In the genomic region with DNA sequence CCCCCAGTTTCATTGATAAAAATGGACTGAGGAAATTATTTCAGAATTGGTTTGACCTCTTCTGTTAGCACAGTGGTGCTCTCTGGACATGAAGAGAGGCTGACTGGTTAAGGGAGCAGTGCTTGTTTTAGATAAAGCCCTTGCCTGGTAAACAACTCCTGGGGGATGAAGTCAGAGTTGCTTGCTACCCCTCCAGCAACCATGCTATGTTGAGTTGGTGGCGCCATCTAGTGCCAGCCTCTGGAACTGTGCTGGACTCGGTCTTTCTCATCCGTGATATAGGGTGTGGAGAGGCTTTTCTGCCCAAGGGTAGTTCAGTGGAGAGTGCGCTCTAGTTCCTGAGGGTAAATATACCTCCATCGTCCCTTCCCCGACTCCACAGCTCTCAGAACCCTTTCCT, we compare ENCODE assay signal across 8 mouse cellular contexts. TPM values are rescaled to one million over a fixed set of nuclear protein-coding genes. Genes with fewer than 3 reads are reported as not detected.
A peak's percentile ranks its signal among the peaks of the same experiment; 100 is the strongest.
DNase-seq lines count a peak whose midpoint lies in the region; ATAC-seq and TF ChIP-seq lines count a peak whose summit lies in the region.

No protein-coding gene starts in this region.

- H3K4me1 ChIP-seq in hindbrain, embryonic 10.5 days (replicated peaks), result peaks cover 79% of the 10 kb centered on the region
- peaks cover 82% of the 10 kb centered on the region for H3K4me1 ChIP-seq in hindbrain, embryonic 13.5 days (replicated peaks)
- peaks cover 8% of the 10 kb centered on the region for H3K4me1 ChIP-seq in bone marrow, adult 2 months (ENCODE audit: control insufficient read depth, insufficient read depth, low read length)
- peaks cover 17% of the 10 kb centered on the region for H3K4me1 ChIP-seq in midbrain, postnatal 0 days (ENCODE audit: insufficient read depth, low read length)
- H3K4me1 ChIP-seq in stomach, embryonic 14.5 days (ENCODE audit: control insufficient read depth, insufficient read depth, low read length), result peaks cover 29% of the 10 kb centered on the region; the same call in 1 of the 2 replicates

- TF ChIP-seq CTCF in bone marrow, adult 2 months (IDR thresholded peaks at IDR 0.05; ENCODE audit: control insufficient read depth, insufficient read depth, low read length), result peak; percentile 92
- peak; percentile 73 for TF ChIP-seq CTCF in midbrain, postnatal 0 days (IDR thresholded peaks at IDR 0.05)

- H3K4me3 ChIP-seq in hindbrain, embryonic 10.5 days, result no peak overlapping the region
- H3K4me3 ChIP-seq in hindbrain, embryonic 13.5 days, result no peak overlapping the region
- no peak overlapping the region for H3K4me3 ChIP-seq in bone marrow, adult 2 months (replicated peaks; ENCODE audit: control insufficient read depth, low read depth, low read length)
- no peak overlapping the region for H3K4me3 ChIP-seq in midbrain, postnatal 0 days (ENCODE audit: low read depth, low read length)
- no peak overlapping the region for H3K4me3 ChIP-seq in stomach, embryonic 14.5 days (ENCODE audit: low read depth, low read length)

- peak; percentile 76 for DNase-seq in hindbrain, embryonic 10.5 days (ENCODE audit: low spot score)
- DNase-seq in heart, postnatal 14 days, result peak; percentile 81 to 89
- peak; percentile 72 to 78 for DNase-seq in left cerebral cortex, postnatal 14 days (ENCODE audit: low spot score in 2 of 2)
- DNase-seq in midbrain, postnatal 0 days (ENCODE audit: low spot score), result no peak

- no peaks in the 10 kb centered on the region for H3K9me3 ChIP-seq in hindbrain, embryonic 10.5 days
- no peaks in the 10 kb centered on the region for H3K9me3 ChIP-seq in hindbrain, embryonic 13.5 days
- no peaks in the 10 kb centered on the region for H3K9me3 ChIP-seq in midbrain, postnatal 0 days (ENCODE audit: low read length)
- H3K9me3 ChIP-seq in stomach, embryonic 14.5 days (ENCODE audit: control insufficient read depth, low read depth, low read length), result no peaks in the 10 kb centered on the region

- intact Hi-C loops in heart, postnatal 14 days (cut with DNase I), result loop anchor here (1.0 to 5.0 kb wide), 3 partner anchors 89 to 193 kb away; no protein-coding TSS in a partner anchor
- intact Hi-C loops in left cerebral cortex, postnatal 14 days (cut with DNase I), result loop anchor here (5.0 to 10.0 kb wide), 2 partner anchors 54 to 193 kb away; no protein-coding TSS in a partner anchor

- peaks cover 12% of the 10 kb centered on the region for H3K36me3 ChIP-seq in hindbrain, embryonic 10.5 days
- peaks cover 5% of the 10 kb centered on the region; the same call in 1 of the 2 replicates for H3K36me3 ChIP-seq in hindbrain, embryonic 13.5 days
- H3K36me3 ChIP-seq in midbrain, postnatal 0 days (ENCODE audit: insufficient read depth, low read length), result no peaks in the 10 kb centered on the region
- no peaks in the 10 kb centered on the region for H3K36me3 ChIP-seq in stomach, embryonic 14.5 days (ENCODE audit: control insufficient read depth, insufficient read depth, low read length)

- H3K27ac ChIP-seq in hindbrain, embryonic 10.5 days, result no peak overlapping the region
- H3K27ac ChIP-seq in hindbrain, embryonic 13.5 days, result no peak overlapping the region
- H3K27ac ChIP-seq in bone marrow, adult 2 months (ENCODE audit: control insufficient read depth, insufficient read depth, low read depth, low read length, poor library complexity), result no peak overlapping the region
- no peak overlapping the region for H3K27ac ChIP-seq in midbrain, postnatal 0 days (ENCODE audit: low read depth, low read length)
- no peak overlapping the region for H3K27ac ChIP-seq in stomach, embryonic 14.5 days (ENCODE audit: low read length)

- H3K27me3 ChIP-seq in hindbrain, embryonic 10.5 days (ENCODE audit: insufficient read depth, poor library complexity, severe bottlenecking), result no peaks in the 10 kb centered on the region
- no peaks in the 10 kb centered on the region for H3K27me3 ChIP-seq in hindbrain, embryonic 13.5 days
- H3K27me3 ChIP-seq in midbrain, postnatal 0 days (ENCODE audit: insufficient read depth, low read length), result no peaks in the 10 kb centered on the region
- H3K27me3 ChIP-seq in stomach, embryonic 14.5 days (ENCODE audit: control insufficient read depth, insufficient read depth, low read length), result no peaks in the 10 kb centered on the region

- no peak overlapping the region for H3K9ac ChIP-seq in hindbrain, embryonic 13.5 days
- H3K9ac ChIP-seq in midbrain, postnatal 0 days (replicated peaks; ENCODE audit: low read length, poor library complexity, severe bottlenecking), result no peak overlapping the region
- H3K9ac ChIP-seq in stomach, embryonic 14.5 days (replicated peaks; ENCODE audit: low read depth, low read length), result no peak overlapping the region

- no peak for ATAC-seq in hindbrain, embryonic 13.5 days (ENCODE audit: low FRiP score)
- peak; percentile 74; the same call in 1 of the 2 replicates for ATAC-seq in erythroblast, adult 5-6 weeks (replicated peaks; ENCODE audit: low FRiP score, poor library complexity, severe bottlenecking)
- ATAC-seq in midbrain, postnatal 0 days (ENCODE audit: low FRiP score), result no peak
- peak; percentile 57; the same call in 1 of the 2 replicates for ATAC-seq in stomach, embryonic 14.5 days (ENCODE audit: insufficient number of reproducible peaks, insufficient read depth, low FRiP score, low read depth)

- no peak overlapping the region for H3K4me2 ChIP-seq in hindbrain, embryonic 13.5 days
- no peak overlapping the region for H3K4me2 ChIP-seq in midbrain, postnatal 0 days (ENCODE audit: low read depth, low read length, poor library complexity, severe bottlenecking)
- no peak overlapping the region for H3K4me2 ChIP-seq in stomach, embryonic 14.5 days (replicated peaks; ENCODE audit: low read depth, low read length)

- 31% methylated on average over 6 of the region's 6 CpGs for WGBS in hindbrain, embryonic 10.5 days
- WGBS in hindbrain, embryonic 13.5 days, result 37% methylated on average over 6 of the region's 6 CpGs
- WGBS in bone marrow, adult 2 months, result 12% methylated on average over 6 of the region's 6 CpGs
- WGBS in midbrain, postnatal 0 days, result 58% methylated on average over 6 of the region's 6 CpGs
- WGBS in stomach, embryonic 14.5 days, result 42% methylated on average over 6 of the region's 6 CpGs

- TF ChIP-seq POLR2A in bone marrow, adult 2 months (IDR thresholded peaks at IDR 0.05; ENCODE audit: borderline replicate concordance, control insufficient read depth, low read depth, low read length), result no peak

RNA-seq across cellular contexts. Expression of gene Bach2, which starts 9.6 kb away (rescaled TPM):
- polyA plus RNA-seq in hindbrain, embryonic 10.5 days (2016; fragmentation: Nextera tagmentation; extraction: Ambion mirVana), result 9.5 and 13.4 TPM in 2 replicates
- polyA plus RNA-seq in hindbrain, embryonic 13.5 days (2015; fragmentation: Nextera tagmentation; extraction: Ambion mirVana), result 28.5 and 29.4 TPM in 2 replicates
- 36.4 and 57.6 TPM in 2 replicates for polyA plus RNA-seq in bone marrow, adult 2 months (2011; ENCODE audit: insufficient read depth, insufficient read length, low replicate concordance, missing spikeins)
- total RNA-seq in erythroblast, adult 5-6 weeks (2015; ENCODE audit: low replicate concordance), result 0.63 and 1.3 TPM in 2 replicates
- 2.9 TPM in 1 of 2 replicates, not detected in the other for total RNA-seq in erythroblast, adult 5-6 weeks (2017; ENCODE audit: low replicate concordance)
- total RNA-seq in heart, postnatal 14 days (2021), result 10 to 100 TPM; 11.2 TPM
- total RNA-seq in left cerebral cortex, postnatal 14 days (2021), result 10 to 100 TPM; 22.4 to 24.8 TPM
- 15.9 and 16.0 TPM in 2 replicates for total RNA-seq in midbrain, postnatal 0 days (2014; rRNA removed)
- 11.0 and 11.7 TPM in 2 replicates for polyA plus RNA-seq in midbrain, postnatal 0 days (2015; fragmentation: Nextera tagmentation; extraction: Ambion mirVana)
- polyA plus RNA-seq in stomach, embryonic 14.5 days (2014; fragmentation: Nextera tagmentation; extraction: Ambion mirVana), result 8.4 and 10.0 TPM in 2 replicates

Comparison
In these comparisons a context has a peak if more than half of its experiments do, and no peak if none do; other contexts are left out.
1. ATAC-seq: peak in erythroblast, adult 5-6 weeks (single experiment) and stomach, embryonic 14.5 days (single experiment); none in hindbrain, embryonic 13.5 days (single experiment) and midbrain, postnatal 0 days (single experiment).